Comparison of ENCODE assay signal across 10 mouse cellular contexts in the genomic region with DNA sequence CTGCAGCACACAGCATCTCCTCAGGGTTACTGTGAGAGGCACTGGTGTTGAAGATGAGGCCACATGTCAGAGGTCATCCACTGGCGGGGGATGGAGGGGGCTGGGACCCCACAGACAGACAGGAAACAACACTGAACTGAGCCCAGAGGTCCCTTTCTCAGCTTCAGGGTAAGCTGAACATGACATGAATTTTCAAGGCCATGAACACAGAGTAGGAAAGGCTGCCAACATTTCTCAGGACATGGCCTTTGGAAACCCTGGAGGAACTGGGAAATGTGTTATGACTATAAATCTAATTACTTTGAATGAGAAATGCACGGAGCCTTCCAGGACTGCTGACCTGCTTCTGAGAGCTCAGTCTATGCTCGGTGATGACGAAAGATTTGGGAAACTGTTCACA.
DNase-seq lines count a peak whose midpoint lies in the region; ATAC-seq and TF ChIP-seq lines count a peak whose summit lies in the region.
"Had no signal": no experiment of that assay in that cellular context is flagged by ENCODE, and none has a peak within 500 bp of the region (broad histone marks: within the 10 kb centered on the region; RNA-seq: fewer than 3 reads in every experiment).

No protein-coding gene starts in this region.

- H3K4me2 ChIP-seq in hindbrain, postnatal 0 days (ENCODE audit: low read depth, low read length) = no peak overlapping the region
- H3K4me2 ChIP-seq in hindbrain, embryonic 11.5 days (replicated peaks; ENCODE audit: low read depth, low read length) = no peak overlapping the region
- H3K4me2 ChIP-seq in liver, embryonic 12.5 days = no peak overlapping the region
- H3K4me2 ChIP-seq: embryonic facial prominence, embryonic 15.5 days; heart, embryonic 12.5 days had no signal

- peak; percentile 58 for DNase-seq in hindbrain, postnatal 0 days (ENCODE audit: low spot score)
- DNase-seq in hindbrain, embryonic 11.5 days (ENCODE audit: low spot score) = no peak
- peak; percentile 90 for DNase-seq in adipocyte (ENCODE audit: low spot score)
- peak; percentile 10 for DNase-seq in gastrocnemius, postnatal 10 days
- peak; percentile 18 to 64 for DNase-seq in layer of hippocampus, postnatal 14 days (ENCODE audit: low spot score in 2 of 2)
- no peak for DNase-seq in heart, postnatal 4 days

- H3K36me3 ChIP-seq in hindbrain, postnatal 0 days (ENCODE audit: insufficient read depth, low read length) = no peaks in the 10 kb centered on the region
- no peaks in the 10 kb centered on the region for H3K36me3 ChIP-seq in hindbrain, embryonic 11.5 days (ENCODE audit: control insufficient read depth, insufficient read depth, low read length)
- H3K36me3 ChIP-seq in liver, embryonic 12.5 days = no peaks in the 10 kb centered on the region
- H3K36me3 ChIP-seq: embryonic facial prominence, embryonic 15.5 days; midbrain, embryonic 10.5 days had no signal

- H3K27me3 ChIP-seq in hindbrain, postnatal 0 days (ENCODE audit: insufficient read depth, low read length) = no peaks in the 10 kb centered on the region
- H3K27me3 ChIP-seq in hindbrain, embryonic 11.5 days (ENCODE audit: control insufficient read depth, insufficient read depth, low read length) = no peaks in the 10 kb centered on the region
- H3K27me3 ChIP-seq in liver, embryonic 12.5 days (replicated peaks) = no peaks in the 10 kb centered on the region
- H3K27me3 ChIP-seq: embryonic facial prominence, embryonic 15.5 days; heart, embryonic 12.5 days had no signal

- TF ChIP-seq CTCF in hindbrain, postnatal 0 days (IDR thresholded peaks at IDR 0.05; ENCODE audit: low read depth) = no peak

- no peaks in the 10 kb centered on the region for H3K9me3 ChIP-seq in hindbrain, postnatal 0 days (ENCODE audit: low read length)
- no peaks in the 10 kb centered on the region for H3K9me3 ChIP-seq in hindbrain, embryonic 11.5 days (ENCODE audit: control insufficient read depth, low read length)
- no peaks in the 10 kb centered on the region for H3K9me3 ChIP-seq in liver, embryonic 12.5 days (replicated peaks)
- H3K9me3 ChIP-seq: embryonic facial prominence, embryonic 15.5 days; heart, embryonic 12.5 days; midbrain, embryonic 10.5 days had no signal

- no peaks in the 10 kb centered on the region for H3K4me1 ChIP-seq in hindbrain, postnatal 0 days (ENCODE audit: insufficient read depth, low read length)
- no peaks in the 10 kb centered on the region for H3K4me1 ChIP-seq in hindbrain, embryonic 11.5 days (replicated peaks; ENCODE audit: control insufficient read depth, insufficient read depth, low read length)
- no peaks in the 10 kb centered on the region for H3K4me1 ChIP-seq in liver, embryonic 12.5 days

- H3K27ac ChIP-seq in hindbrain, postnatal 0 days = peak overlapping the region; percentile 64; the same call in 1 of the 2 replicates
- no peak overlapping the region for H3K27ac ChIP-seq in hindbrain, embryonic 11.5 days (ENCODE audit: low read depth, low read length)
- H3K27ac ChIP-seq in liver, embryonic 12.5 days = no peak overlapping the region
- H3K27ac ChIP-seq: embryonic facial prominence, embryonic 15.5 days; midbrain, embryonic 10.5 days had no signal

- peak; percentile 89 for ATAC-seq in hindbrain, postnatal 0 days
- no peak for ATAC-seq in hindbrain, embryonic 11.5 days (ENCODE audit: low FRiP score)
- ATAC-seq in liver, embryonic 12.5 days = no peak

- no peak overlapping the region for H3K4me3 ChIP-seq in hindbrain, postnatal 0 days (ENCODE audit: low read length)
- no peak overlapping the region for H3K4me3 ChIP-seq in hindbrain, embryonic 11.5 days (ENCODE audit: low read depth, low read length)
- no peak overlapping the region for H3K4me3 ChIP-seq in liver, embryonic 12.5 days
- H3K4me3 ChIP-seq: embryonic facial prominence, embryonic 15.5 days; heart, embryonic 12.5 days; midbrain, embryonic 10.5 days had no signal

- H3K9ac ChIP-seq in hindbrain, postnatal 0 days (replicated peaks; ENCODE audit: low read length) = no peak overlapping the region
- H3K9ac ChIP-seq in hindbrain, embryonic 11.5 days (ENCODE audit: low read depth, low read length) = no peak overlapping the region
- H3K9ac ChIP-seq in liver, embryonic 12.5 days = no peak overlapping the region
- H3K9ac ChIP-seq: embryonic facial prominence, embryonic 15.5 days; heart, embryonic 12.5 days had no signal

- 37% methylated on average over 4 of the region's 4 CpGs for WGBS in hindbrain, postnatal 0 days
- 73% methylated on average over 4 of the region's 4 CpGs for WGBS in hindbrain, embryonic 11.5 days
- whole genome bisulfite sequencing in liver, embryonic 12.5 days (ENCODE audit: insufficient replicate concordance) = 61% methylated on average over 4 of the region's 4 CpGs

Comparison
In these comparisons a context has a peak if more than half of its experiments do, and no peak if none do; other contexts are left out.
1. DNase-seq: peak in hindbrain, postnatal 0 days (single experiment), adipocyte (single experiment), gastrocnemius, postnatal 10 days (single experiment) and layer of hippocampus, postnatal 14 days (2 of 2); none in hindbrain, embryonic 11.5 days (single experiment) and heart, postnatal 4 days (single experiment).